Mouse (Mus musculus) stomach, embryonic 15.5 days (tissue): ENCODE results near the gene Srrt. TPM values are rescaled to one million over a fixed set of nuclear protein-coding genes. Genes with fewer than 3 reads are reported as not detected.

Experiments used
- ATAC-seq: fragments of 200-750 bp; cut with Nextera tagmentation; 2 replicates; pipeline ENCODE4 v1.8.0; 2017; ENCODE audit warnings: low read depth, moderate number of reproducible peaks, moderate TSS enrichment; ENCODE audit not compliant: insufficient read depth, low FRiP score
- H3K27ac ChIP-seq: fragments of 300-500 bp; sonication (generic); 2 replicates; pipeline ENCODE4 v1.5.1; 2015; ENCODE audit warnings: mild to moderate bottlenecking, inconsistent platforms
- H3K27me3 ChIP-seq: fragments of 300-500 bp; sonication (generic); replicated peaks from 2 replicates; pipeline ENCODE4 v1.6.1; 2015; ENCODE audit warnings: inconsistent platforms
- H3K36me3 ChIP-seq: fragments of 300-500 bp; sonication (generic); 2 replicates; pipeline ENCODE4 v1.6.1; 2015; ENCODE audit warnings: inconsistent platforms
- H3K4me1 ChIP-seq: fragments of 300-500 bp; sonication (generic); 2 replicates; pipeline ENCODE4 v1.6.1; 2015; ENCODE audit warnings: inconsistent platforms
- H3K4me2 ChIP-seq: fragments of 300-500 bp; sonication (generic); 2 replicates; pipeline ENCODE4 v1.6.1; 2015; ENCODE audit warnings: mild to moderate bottlenecking, inconsistent platforms
- H3K4me3 ChIP-seq: fragments of 300-500 bp; sonication (generic); replicated peaks from 2 replicates; pipeline ENCODE4 v1.5.1; 2015; ENCODE audit warnings: inconsistent platforms
- H3K9ac ChIP-seq: fragments of 300-500 bp; sonication (generic); 2 replicates; pipeline ENCODE4 v1.6.1; 2015; ENCODE audit warnings: inconsistent platforms
- H3K9me3 ChIP-seq: fragments of 300-500 bp; sonication (generic); 2 replicates; pipeline ENCODE4 v1.6.1; 2016; ENCODE audit warnings: inconsistent platforms
- WGBS: fragments of 180-500 bp; shearing (Covaris S2); methylation state at CpG from one replicate; pipeline ENCODE4 v1.1.7; 2015; 5-methylcytosine and 5-hydroxymethylcytosine counted together
- polyA plus RNA-seq: library from polyadenylated mRNA; unstranded; fragments of >200 nt; fragmentation: Nextera tagmentation; extraction: Ambion mirVana; gene quantifications from 2 replicates; pipeline ENCODE4 v1.2.1, GENCODE M21; 2015

The Srrt gene
- polyA plus RNA-seq: 113 and 122 TPM in 2 replicates

DNA sequence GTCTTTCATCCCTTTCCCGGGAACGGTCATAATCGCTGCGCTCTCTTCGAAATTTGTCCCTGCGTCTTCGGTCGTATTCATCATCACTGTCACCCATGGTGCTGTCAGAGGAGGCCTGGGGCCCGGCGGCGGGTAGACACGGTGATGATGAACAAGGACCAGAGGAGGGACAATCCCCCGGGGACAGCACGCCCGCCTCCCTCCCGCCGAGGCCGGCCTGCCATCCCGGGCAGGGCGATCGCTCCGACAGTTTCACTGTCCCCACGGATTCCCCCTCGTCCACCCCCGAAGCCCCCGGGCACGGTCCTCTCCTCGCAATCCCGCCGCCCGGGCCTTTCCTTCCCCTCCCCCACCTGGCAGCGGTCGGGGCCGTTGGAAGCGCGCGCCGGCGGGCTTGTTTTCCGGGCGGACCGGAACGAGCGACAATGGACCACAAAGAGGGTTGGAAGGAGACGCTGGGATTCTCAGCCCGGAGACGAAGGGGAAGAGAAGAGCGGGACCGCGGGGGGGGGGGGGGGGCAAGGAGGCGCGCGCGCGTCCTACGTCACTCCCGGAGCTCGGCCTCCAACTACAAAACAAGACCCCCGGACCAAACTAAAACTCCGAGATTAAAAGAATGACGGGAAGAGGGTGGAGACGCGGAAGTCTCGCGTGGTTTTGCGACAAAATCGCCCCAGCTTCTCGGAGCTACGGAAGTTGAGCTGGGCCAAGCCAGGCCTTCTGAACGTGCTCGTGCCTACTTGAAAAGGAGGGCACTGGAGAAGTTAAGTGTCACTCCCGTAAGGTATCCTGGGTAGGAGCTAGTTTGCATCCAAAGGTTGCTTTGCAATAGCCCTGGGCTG lies at the start of gene Srrt:
Gene Srrt (minus strand): TSS at position 604 of the 842 bp plus-strand sequence.
- WGBS: under 1% methylated on average over 63 of the region's 72 CpGs
- H3K36me3 ChIP-seq: peaks cover 45% of the 10 kb centered on the region
- peak within 1 kb of the TSS; percentile 57 for H3K4me2 ChIP-seq
- ATAC-seq: peak; percentile 86
- peak within 1 kb of the TSS; percentile 89 for H3K27ac ChIP-seq
- peak within 1 kb of the TSS; percentile 86 for H3K9ac ChIP-seq
- no peaks in the 10 kb centered on the region for H3K9me3 ChIP-seq
- H3K4me1 ChIP-seq: peaks cover 32% of the 10 kb centered on the region
- no peaks in the 10 kb centered on the region for H3K27me3 ChIP-seq
- H3K4me3 ChIP-seq: peak within 1 kb of the TSS; percentile 95

DNA sequence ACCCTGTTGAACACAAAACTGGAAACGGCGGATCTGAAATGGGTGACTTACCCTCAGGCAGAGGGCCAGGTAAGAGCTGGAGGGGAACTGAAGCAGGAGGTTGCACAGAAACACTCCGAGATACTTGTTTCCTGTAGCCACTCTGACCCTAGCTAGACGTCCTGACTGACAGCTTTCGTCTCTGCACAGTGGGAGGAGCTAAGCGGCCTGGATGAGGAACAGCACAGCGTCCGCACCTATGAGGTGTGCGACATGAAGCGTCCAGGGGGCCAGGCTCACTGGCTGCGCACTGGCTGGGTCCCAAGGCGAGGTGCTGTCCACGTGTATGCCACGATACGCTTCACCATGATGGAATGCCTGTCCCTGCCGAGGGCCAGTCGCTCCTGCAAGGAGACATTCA lies 46.6 kb upstream of the Srrt start:
- H3K4me1 ChIP-seq: peaks cover 21% of the 10 kb centered on the region
- ATAC-seq: no peak
- H3K4me3 ChIP-seq: no peak overlapping the region
- H3K4me2 ChIP-seq: no peak overlapping the region
- H3K9me3 ChIP-seq: no peaks in the 10 kb centered on the region
- no peaks in the 10 kb centered on the region for H3K27me3 ChIP-seq
- no peak overlapping the region for H3K9ac ChIP-seq
- H3K36me3 ChIP-seq: peaks cover 30% of the 10 kb centered on the region
- no peak overlapping the region for H3K27ac ChIP-seq
- 81% methylated on average over 17 of the region's 17 CpGs for WGBS

DNA sequence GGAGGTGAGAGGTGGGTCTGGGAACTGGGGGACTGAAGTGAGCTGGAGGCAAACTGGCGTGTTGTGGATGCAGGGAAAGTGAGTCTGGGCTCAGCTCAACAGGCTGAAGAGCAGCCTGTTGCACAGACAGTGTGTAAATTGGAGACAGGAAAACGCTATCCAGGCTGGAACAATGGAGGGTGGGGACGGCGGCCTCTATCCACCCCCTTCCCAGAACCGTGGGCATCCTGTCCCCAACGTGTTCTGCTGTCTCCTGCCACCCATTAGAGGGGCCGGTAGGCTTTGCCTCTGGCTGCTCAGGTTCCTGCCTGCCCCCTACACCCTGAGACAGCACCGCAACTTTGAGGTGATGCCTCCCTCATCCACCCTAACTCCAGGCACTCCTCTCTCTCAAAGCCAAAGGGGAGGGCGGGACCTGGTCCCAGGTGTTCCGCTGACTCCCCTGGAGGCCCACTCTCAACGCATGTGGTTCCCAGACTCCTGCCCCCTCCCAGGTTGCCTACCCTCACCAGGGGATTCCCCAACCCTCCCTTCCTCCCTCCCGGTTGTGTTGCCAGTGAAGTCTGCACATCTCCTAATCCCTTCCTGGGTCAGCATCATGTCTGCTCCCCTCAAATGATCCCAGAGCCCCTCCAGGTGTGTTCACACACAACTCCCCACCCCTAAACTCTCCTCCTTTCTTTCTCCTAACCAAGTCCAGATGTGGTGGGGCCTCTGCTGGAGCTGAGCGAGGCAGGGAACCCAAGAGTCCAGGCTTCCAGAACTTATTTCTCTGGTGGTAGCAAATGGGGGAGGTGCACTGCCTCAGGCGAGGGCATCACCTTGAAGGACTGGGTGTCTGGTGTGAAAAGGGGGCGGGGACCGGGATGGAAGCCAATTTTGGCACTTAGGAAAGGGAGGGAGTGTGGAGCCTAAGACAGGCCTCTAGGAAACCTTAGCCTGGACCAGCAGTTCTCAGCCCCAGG lies 44.8 kb upstream of the Srrt start:
- 15% methylated on average over 16 of the region's 16 CpGs for WGBS
- no peaks in the 10 kb centered on the region for H3K27me3 ChIP-seq
- no peak for ATAC-seq
- H3K36me3 ChIP-seq: peaks cover 24% of the 10 kb centered on the region
- peak overlapping the region; percentile 34; the same call in 1 of the 2 replicates for H3K9ac ChIP-seq
- peak overlapping the region; percentile 89 for H3K4me2 ChIP-seq
- H3K4me3 ChIP-seq: peak overlapping the region; percentile 82
- H3K9me3 ChIP-seq: no peaks in the 10 kb centered on the region
- peaks cover 34% of the 10 kb centered on the region for H3K4me1 ChIP-seq
- peak overlapping the region; percentile 98 for H3K27ac ChIP-seq

DNA sequence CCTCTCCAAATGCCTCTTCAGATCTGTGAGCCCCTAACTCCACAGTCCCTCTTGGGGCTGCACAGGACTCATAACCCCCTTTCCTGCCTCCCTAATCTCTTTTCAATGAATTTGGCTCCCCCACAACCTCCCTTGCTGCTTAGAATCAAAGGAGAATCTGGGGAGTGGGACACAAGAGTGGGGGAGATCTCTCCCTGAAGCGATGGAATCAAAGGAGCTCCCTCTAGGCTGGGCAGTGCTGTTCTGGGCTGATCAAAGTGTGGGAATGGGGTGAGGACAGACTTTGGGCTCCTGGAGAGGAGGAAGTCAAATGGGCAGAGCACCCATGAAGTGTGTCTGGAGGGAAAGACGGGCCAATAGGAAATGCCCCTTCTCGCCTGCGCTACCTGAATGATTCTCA lies 43.9 kb upstream of the Srrt start:
- H3K4me2 ChIP-seq: peak overlapping the region; percentile 89
- peaks cover 39% of the 10 kb centered on the region for H3K4me1 ChIP-seq
- peaks cover 23% of the 10 kb centered on the region for H3K36me3 ChIP-seq
- H3K4me3 ChIP-seq: peak overlapping the region; percentile 82
- ATAC-seq: no peak
- peak overlapping the region; percentile 98 for H3K27ac ChIP-seq
- H3K27me3 ChIP-seq: no peaks in the 10 kb centered on the region
- H3K9ac ChIP-seq: peak overlapping the region; percentile 96
- WGBS: 6% methylated on average over 4 of the region's 4 CpGs
- H3K9me3 ChIP-seq: no peaks in the 10 kb centered on the region

DNA sequence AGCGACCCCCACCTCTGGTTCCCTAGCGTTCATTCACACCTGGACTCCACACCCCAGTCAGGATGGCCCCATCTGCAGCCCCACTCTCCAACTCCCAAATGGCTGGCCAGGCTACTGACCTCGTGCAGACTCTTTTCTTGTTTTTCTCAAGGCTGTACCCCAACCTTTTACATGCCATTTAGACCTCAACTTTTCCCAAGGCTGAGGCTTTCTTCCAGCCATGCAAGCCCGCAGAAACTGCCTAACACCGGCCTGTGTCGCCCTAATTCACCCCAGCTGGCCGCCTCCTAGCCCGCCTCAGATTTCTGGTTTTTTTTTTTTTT lies 43.5 kb upstream of the Srrt start:
- peak overlapping the region; percentile 96 for H3K9ac ChIP-seq
- 2% methylated on average over 8 of the region's 8 CpGs for WGBS
- peaks cover 21% of the 10 kb centered on the region for H3K36me3 ChIP-seq
- peak overlapping the region; percentile 89 for H3K4me2 ChIP-seq
- peak overlapping the region; percentile 98 for H3K27ac ChIP-seq
- no peaks in the 10 kb centered on the region for H3K27me3 ChIP-seq
- no peaks in the 10 kb centered on the region for H3K9me3 ChIP-seq
- H3K4me1 ChIP-seq: peaks cover 40% of the 10 kb centered on the region
- no peak for ATAC-seq
- peak overlapping the region; percentile 82 for H3K4me3 ChIP-seq

DNA sequence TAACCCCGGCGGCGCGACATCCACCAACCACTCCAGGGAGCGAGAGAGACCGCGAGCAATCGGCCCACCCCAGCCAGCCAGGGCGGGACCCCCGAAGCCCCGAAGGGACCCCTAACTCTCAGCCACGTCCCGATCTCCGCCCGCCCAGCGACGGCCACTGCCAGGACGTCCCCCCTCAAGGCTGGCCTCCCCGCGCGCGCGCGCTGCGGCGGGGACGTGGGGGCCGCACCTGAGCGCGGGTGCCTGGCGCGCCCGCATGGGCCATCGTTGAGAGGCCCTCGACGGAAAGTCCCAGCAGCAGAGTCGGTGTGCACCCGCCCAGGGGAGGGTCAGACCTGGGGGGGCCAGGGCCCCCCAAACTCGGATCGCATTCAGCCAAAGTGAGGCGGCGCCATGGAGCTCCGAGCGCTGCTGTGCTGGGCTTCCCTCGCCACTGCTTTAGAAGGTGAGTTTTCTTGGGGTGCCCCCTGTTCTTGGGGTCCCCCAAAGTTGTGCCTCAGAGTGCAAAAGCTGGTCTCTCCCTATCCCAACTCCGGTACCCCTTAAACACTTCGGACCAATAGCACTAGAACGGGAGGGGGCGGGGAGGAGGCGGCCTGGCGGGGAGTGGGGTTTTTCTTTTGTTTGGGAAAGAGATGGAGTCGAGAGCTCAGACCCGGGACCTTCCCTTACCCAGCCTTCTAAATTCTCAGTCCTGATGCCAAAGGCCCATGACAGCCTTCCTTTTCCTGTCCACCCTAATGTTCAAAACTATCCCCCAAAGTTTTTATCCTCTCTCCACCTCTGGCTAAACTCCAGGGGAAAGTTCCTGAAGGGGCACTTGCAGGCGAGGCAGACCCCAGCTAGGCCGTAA lies 43.0 kb upstream of the Srrt start:
- Histone ChIP-seq H3K9me3 (no peaks in the 10 kb centered on the region), H3K4me3 (peak overlapping the region; percentile 82), H3K27me3 (no peaks in the 10 kb centered on the region), H3K9ac (peak overlapping the region; percentile 96), H3K36me3 (peaks cover 15% of the 10 kb centered on the region), H3K27ac (peak overlapping the region; percentile 98), H3K4me2 (peak overlapping the region; percentile 89), H3K4me1 (peaks cover 42% of the 10 kb centered on the region)
- under 1% methylated on average over 54 of the region's 55 CpGs for WGBS
- peak; percentile 48 for ATAC-seq

DNA sequence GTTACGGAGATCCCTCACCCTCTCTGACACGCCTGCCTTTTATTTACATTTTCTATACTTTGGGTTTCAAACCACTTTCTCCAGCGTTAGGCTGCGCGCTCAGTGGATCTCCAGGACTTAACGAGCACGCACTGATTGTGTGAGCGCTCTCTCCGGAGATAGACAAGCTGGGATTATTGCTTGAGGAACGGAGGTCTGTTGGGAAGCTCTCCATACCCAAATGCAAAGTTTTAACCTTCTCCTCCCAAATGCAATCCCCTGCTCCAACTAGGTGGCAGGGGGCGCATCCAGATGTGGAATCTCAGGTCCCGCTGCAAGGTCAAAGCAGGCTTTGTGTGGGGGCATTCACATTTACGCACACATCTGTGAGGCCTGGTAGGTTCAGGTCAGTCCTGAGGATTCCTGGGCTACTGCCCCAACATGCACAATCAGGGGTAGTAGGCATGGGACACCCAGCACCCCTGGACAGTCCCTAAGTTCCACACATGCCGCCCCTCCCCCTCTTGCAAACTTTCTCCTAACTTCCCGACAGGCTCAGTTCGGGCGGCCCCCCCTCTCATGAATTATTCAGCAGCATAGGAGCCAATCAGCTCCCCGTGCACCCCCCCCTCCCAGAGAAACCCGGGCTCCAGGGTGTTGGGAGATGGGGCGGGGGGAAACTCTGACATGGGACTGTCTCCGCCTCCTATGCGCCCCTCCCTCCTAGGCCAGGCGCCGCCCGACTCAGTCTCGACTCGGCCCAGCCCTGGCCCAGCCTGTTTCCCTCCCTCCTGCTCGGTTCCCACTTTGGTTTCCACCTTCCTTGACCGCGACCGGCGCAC lies 42.1 kb upstream of the Srrt start, which contains the start of gene Ephb4:
Gene Ephb4 (plus strand): TSS at position 726 of the 821 bp plus-strand sequence.
- Histone ChIP-seq H3K4me2 (peak within 1 kb of the TSS; percentile 89), H3K9me3 (no peaks in the 10 kb centered on the region), H3K36me3 (peaks cover 9% of the 10 kb centered on the region), H3K4me1 (peaks cover 44% of the 10 kb centered on the region), H3K9ac (peak within 1 kb of the TSS; percentile 96), H3K4me3 (peak within 1 kb of the TSS; percentile 82), H3K27me3 (no peaks in the 10 kb centered on the region), H3K27ac (peak within 1 kb of the TSS; percentile 98)
- peak; percentile 93 for ATAC-seq
- under 1% methylated on average over 32 of the region's 32 CpGs for WGBS

DNA sequence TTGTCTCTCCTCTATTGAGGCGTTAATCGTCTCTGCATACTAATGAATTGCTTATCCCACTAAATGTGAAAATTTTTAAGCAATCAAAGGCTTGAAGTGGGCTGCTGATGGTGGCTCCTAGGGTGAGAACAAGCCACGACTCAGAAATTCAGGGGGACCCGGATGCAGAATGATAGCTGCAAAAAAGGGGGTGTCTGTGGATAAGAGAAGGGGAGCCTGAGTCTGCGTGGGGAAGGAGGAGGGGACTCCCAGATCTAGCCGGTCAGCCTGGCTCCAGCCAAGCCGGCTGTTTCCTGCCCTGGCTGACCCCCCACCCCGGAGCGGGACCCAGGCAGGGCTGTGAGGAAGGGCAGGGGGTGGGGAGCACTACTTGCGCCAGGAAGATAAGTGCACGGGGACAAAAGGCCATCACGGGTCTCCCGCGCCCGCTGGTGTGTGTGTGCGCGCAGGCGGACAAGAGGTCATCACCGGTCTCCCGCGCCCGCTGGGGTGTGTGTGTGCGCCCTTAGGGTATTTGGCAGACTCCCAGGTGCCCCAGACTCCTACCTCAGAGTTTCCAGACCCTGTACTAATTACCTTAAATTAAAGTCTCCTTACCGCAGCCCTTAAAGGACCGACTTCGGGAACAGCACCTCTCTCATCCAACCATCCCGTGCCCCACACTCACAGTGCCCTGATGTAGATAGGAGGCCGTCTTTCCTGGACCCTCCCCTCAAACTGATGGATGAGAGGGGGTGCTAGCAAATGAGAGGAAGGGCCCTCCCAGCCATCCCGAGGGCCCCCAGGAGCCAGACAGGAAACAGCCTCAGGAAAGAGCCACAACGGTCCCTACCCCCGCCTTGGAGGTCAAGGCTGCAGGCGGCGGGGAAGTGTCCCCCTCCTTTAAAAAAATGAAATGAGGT lies 41.3 kb upstream of the Srrt start:
- Histone ChIP-seq H3K27ac (peak overlapping the region; percentile 98), H3K36me3 (peaks cover under 1% of the 10 kb centered on the region; the same call in 1 of the 2 replicates), H3K9me3 (no peaks in the 10 kb centered on the region), H3K4me3 (peak overlapping the region; percentile 82), H3K27me3 (no peaks in the 10 kb centered on the region), H3K4me2 (peak overlapping the region; percentile 89), H3K9ac (peak overlapping the region; percentile 19; the same call in 1 of the 2 replicates), H3K4me1 (peaks cover 44% of the 10 kb centered on the region)
- no peak; the same call in 1 of the 2 replicates for ATAC-seq
- WGBS: 3% methylated on average over 33 of the region's 33 CpGs

DNA sequence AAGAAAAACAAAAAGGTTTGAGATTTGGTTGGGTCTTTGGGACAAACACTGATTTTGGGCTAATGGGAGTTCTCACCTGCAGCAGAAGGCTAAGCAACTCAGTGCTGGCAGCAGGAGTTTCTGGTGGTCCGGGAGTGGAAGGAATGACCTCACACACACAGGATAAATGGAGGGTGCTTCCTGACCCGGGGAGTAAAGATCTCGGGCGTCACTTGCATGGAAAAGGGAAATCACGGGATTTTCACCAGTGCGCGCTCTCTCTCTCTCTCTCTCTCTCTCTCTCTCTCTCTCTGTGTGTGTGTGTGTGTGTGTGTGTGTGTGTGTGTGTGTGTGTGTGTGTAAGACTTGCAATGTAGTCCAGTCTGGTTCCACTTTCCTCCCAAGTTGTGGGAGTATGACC lies 40.4 kb upstream of the Srrt start:
- H3K27ac ChIP-seq: peak overlapping the region; percentile 98
- peaks cover 44% of the 10 kb centered on the region for H3K4me1 ChIP-seq
- ATAC-seq: no peak
- no peaks in the 10 kb centered on the region for H3K27me3 ChIP-seq
- WGBS: 19% methylated on average over 7 of the region's 7 CpGs
- peak overlapping the region; percentile 89; the same call in 1 of the 2 replicates for H3K4me2 ChIP-seq
- H3K9ac ChIP-seq: no peak overlapping the region
- no peaks in the 10 kb centered on the region for H3K36me3 ChIP-seq
- H3K9me3 ChIP-seq: no peaks in the 10 kb centered on the region
- H3K4me3 ChIP-seq: no peak overlapping the region

DNA sequence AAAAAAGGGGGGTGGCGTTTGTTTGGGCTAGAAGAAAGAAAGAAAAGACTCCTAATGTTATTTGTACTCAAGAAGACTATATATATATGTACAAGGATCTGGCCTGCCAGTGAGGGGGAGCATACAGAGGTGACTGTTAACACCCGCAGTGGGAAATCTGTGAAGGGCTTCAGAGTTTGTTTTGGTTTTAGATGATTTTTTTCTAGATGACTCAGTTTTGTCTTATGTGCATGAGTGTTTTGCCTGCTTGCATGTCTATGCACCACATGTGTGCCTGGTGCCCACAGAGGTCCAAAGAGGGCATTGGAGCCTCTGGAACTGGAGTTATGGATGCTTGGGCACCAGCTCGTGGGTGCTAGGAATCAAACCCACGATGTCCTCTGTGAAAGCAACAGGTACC lies 39.5 kb upstream of the Srrt start:
- Histone ChIP-seq H3K27ac (peak overlapping the region; percentile 78), H3K27me3 (no peaks in the 10 kb centered on the region), H3K4me2 (no peak overlapping the region), H3K4me1 (peaks cover 35% of the 10 kb centered on the region), H3K9me3 (no peaks in the 10 kb centered on the region), H3K36me3 (no peaks in the 10 kb centered on the region), H3K9ac (no peak overlapping the region), H3K4me3 (no peak overlapping the region)
- ATAC-seq: no peak
- 64% methylated on average over 4 of the region's 4 CpGs for WGBS
